Mouse (Mus musculus) cerebellum, adult 11 months (tissue): Measurements from ENCODE around the gene 4930522L14Rik.
"Not testable (repeated sequence)": the region's sequence is repeated elsewhere in the genome, so short reads cannot be mapped to it uniquely, and the experiment has no call there.

Experiments
- DNase-seq: peaks from one replicate; pipeline ENCODE4 v3.0.0; 2022

Gene 4930522L14Rik

DNA sequence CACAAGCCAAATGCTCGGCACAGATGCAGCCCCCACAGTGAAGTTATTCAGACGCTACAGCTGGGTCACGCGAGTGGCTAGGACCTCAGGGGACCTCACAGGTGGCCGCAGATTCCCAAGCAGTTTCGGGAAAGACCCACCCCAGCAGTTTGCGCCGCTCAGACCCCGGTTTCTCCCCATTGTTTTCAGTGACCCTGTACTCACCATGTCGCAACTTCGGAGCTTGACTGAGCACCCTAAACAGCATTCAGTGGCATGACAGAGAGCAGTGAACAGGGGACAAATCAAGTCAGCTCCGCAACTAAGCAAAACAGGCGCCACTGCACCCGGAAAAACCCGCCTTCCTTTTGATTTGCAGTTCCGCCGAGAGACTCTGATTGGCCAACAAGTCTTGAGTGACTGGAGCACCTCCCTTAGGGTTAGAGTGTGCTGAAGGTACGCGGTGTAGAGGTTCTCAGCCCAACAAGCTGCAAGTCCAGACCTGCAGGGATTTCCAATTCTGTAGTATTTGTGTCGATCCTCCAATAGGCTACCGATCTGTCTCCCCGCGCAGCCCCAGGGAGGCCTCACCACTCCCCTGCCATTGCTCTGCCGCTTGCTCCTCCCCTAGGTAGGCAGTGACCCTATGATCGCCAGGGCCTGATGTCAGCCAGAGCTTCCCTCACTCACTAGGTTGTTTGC lies at the start of gene 4930522L14Rik:
Gene 4930522L14Rik, minus strand, starts transcription at position 496 of the 681 bp plus-strand sequence.
- peak; percentile 70 for DNase-seq

DNA sequence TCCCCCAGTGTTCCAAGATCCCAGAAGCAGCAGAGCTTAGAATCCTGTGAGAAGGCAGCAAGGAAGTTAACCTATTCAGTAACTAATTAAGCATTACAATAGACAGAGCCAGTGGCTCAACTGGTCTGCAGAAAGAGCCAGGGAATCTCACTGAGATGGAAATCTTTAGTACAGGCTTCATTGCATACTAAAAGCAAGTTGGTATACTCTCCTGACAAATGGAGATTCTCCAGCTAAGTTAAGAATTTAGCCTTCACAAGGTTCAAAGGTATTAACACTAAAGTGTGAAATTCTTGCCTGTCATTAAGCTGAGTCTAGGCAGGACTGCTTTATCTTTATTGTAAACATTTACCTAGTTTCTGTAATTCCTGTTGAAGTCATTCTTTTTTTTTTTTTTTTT lies 49.8 kb upstream of the 4930522L14Rik start:
- DNase-seq = not testable (repeated sequence)

DNA sequence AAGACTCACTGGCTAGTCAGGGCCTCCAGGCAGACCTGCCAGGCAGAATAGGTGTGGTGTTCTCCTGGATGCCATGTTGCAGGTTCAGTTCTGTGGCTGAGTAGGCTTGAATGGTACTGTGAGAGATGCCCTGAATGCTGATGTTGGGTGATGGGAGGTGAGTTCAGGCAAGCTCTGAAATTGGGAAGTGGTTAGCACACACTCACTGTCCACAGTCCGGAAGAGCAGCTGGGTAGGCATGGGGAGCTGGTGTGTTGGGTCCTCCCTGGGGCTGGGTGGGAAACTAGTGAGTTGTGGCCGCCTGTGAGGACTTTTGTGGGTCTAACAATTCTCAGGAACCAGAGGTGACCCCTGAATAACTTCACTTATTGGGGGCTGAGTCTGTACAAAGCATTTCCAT lies 48.3 kb upstream of the 4930522L14Rik start:
- DNase-seq = not testable (repeated sequence)

DNA sequence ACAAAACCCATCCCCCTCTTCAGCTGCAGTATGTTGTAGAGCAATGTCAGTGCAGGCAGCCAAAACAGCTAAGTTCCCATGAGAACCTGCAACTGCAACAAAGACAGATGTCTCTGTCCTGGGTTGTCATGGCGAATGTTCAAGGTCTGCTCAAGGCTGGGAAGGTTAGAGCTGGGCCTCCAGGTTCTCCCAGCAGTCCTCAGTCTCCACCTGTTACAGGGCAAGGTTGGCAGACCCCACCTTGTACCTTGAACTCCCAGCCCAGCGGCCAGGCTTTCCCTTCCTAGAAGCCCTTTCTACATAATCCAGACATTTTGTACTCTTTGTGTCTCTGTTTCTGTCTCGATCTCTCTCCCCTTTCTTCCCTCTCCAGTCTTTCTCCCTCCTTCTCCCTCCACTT lies 45.3 kb upstream of the 4930522L14Rik start:
- not testable (repeated sequence) for DNase-seq

DNA sequence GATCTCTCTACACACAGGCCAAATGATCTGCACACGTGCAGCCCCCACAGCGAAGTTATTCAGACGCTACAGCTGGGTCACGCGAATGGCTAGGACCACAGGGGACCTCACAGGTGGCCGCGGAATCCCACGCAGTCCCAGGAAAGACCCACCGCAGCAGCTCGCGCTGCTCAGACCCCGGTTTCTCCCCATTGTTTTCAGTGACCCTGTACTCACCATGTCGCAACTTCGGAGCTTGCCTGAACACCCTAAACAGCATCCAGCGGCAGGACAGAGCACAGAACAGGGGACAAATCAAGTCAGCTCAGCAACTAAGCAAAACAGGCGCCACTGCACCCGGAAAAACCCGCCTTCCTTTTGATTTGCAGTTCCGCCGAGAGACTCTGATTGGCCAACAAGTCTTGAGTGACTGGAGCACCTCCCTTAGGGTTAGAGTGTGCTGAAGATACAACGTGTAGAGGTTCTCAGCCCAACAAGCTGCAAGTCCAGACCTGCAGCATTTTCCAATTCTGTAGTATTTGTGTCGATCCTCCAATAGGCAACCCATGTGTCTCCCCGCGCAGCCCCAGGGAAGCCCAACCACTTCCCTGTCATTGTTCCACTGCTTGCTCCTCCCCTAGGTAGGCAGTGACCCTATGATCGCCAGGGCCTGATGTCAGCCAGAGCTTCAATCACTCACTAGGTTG lies 44.4 kb upstream of the 4930522L14Rik start:
- peak; percentile 22 for DNase-seq

DNA sequence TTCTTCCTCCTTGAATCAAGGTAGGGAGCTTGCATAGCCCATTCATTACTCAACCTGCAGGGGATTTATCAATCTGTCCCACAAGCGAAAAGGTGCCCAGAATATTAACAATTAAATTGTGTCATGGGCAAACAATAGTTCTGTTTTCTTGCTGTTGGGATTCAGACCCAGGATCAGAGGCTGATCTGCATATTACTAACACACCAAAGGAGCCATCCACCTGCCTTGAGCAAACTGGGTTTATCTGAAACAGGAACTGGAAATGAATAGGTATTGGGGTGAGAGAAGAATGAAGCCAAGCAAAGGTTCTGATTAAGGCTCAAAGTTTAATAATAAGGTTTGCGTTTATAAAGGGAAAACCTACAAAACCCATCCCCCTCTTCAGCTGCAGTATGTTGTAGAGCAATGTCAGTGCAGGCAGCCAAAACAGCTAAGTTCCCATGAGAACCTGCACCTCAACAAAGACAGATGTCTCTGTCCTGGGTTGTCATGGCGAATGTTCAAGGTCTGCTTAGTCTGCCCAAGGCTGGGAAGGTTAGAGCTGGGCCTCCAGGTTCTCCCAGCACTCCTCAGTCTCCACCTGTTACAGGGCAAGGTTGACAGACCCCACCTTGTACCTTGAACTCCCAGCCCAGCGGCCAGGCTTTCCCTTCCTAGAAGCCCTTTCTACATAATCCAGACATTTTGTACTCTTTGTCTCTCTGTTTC lies 541 bp upstream of the 4930522L14Rik start:
- not testable (repeated sequence) for DNase-seq

DNA sequence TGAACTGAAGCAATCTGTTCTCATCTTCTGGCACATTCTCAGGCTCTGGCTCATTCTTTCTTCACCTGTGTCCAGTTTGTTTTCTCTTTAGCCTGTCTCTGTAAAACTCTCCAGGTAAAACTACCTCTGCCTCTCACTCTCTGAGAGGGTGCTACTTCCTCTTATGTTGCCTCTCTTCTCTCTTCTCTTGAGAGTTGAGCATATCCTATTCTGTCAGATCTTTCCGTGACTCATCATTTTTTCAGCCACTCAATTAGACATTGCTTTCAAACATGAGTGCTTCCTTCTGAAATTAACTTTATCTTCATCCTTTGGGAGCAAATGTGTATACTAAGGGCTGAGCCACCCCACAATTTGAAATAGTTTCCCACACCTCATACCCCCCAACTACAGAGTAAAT lies 6.6 kb downstream of the 4930522L14Rik start:
- DNase-seq = not testable (repeated sequence)

DNA sequence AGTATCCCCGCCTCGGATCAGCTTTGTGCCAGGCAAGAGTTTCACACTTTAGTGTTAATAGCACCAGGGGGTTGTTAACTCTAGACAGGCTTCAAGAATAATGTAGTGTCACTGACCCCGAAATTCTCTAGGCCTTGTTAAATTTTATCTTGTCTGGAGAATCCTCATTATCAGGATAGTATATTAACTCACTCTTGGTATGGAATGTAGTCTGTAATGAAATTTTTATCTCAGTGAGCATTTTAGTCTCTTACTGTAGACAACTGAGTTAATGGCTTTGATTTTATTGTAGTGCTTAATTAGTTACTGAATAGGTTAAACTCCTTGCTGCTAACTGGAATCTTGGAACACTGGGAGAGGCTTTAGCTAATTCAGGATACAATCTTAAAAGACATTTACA lies 34.3 kb downstream of the 4930522L14Rik start:
- not testable (repeated sequence) for DNase-seq

DNA sequence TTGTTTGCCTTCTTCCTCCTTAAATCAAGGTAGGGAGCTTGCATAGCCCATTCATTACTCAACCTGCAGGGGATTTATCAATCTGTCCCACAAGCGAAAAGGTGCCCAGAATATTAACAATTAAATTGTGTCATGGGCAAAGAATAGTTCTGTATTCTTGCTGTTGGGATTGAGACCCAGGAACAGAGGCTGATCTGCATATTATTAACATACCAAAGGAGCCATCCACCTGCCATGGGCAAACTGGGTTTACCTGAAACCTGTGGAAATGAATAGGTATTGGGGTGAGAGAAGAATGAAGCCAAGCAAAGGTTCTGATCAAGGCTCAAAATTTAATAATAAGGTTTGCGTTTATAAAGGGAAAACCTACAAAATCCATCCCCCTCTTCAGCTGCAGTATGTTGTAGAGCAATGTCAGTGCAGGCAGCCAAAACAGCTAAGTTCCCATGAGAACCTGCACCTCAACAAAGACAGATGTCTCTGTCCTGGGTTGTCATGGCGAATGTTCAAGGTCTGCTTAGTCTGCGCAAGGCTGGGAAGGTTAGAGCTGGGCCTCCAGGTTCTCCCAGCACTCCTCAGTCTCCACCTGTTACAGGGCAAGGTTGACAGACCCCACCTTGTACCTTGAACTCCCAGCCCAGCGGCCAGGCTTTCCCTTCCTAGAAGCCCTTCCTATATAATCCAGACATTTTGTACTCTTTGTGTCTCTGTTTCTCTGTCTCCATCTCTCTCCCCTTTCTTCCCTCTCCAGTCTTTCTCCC lies 60.3 kb downstream of the 4930522L14Rik start:
- DNase-seq = not testable (repeated sequence)

DNA sequence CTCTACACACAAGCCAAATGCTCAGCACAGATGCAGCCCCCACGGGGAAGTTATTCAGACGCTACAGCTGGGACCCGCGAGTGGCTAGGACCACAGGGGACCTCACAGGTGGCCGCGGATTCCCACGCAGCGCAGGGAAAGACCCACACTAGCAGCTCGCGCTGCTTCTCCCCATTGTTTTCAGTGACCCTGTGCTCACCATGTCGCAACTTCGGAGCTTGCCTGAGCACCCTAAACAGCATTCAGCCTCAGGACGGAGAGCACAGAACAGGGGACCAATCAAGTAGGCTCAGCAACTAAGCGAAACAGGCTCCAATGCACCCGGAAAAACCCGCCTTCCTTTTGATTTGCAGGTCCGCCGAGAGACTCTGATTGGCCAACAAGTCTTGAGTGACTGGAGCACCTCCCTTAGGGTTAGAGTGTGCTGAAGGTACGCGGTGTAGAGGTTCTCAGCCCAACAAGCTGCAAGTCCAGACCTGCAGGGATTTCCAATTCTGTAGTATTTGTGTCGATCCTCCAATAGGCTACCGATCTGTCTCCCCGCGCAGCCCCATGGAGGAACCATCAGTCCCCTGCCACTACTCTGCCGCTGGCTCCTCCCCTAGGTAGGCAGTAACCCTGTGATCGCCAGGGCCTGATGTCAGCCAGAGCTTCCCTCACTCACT lies 61.0 kb downstream of the 4930522L14Rik start, which contains the start of gene 5430403G16Rik:
Gene 5430403G16Rik, minus strand, starts transcription at position 505 of the 665 bp plus-strand sequence.
- DNase-seq = peak; percentile 69
